Mouse (Mus musculus): ENCODE results near the gene Ccdc90b. TPM values are rescaled to one million over a fixed set of nuclear protein-coding genes. Genes with fewer than 3 reads are reported as not detected.
A peak's percentile ranks its signal among the peaks of the same experiment; 100 is the strongest.

The Ccdc90b gene
- 10 to 100 TPM; 13.0 to 14.0 TPM for total RNA-seq (2021)
- long read RNA-seq, experiment 1, transcript Ccdc90b-201 (9 exons, 1,596 nt), result major isoform, 8 of 9 reads
- long read RNA-seq, experiment 1, partial matches to known transcripts, result 0 of 9 reads
- long read RNA-seq, experiment 1, other reads (novel, unspliced or antisense), result 0 of 9 reads
- long read RNA-seq, experiment 2, transcript Ccdc90b-201 (9 exons, 1,596 nt), result major isoform, 26 of 28 reads
- long read RNA-seq, experiment 2, partial matches to known transcripts, result 0 of 28 reads
- long read RNA-seq, experiment 2, other reads (novel, unspliced or antisense), result 1 of 28 reads

DNA sequence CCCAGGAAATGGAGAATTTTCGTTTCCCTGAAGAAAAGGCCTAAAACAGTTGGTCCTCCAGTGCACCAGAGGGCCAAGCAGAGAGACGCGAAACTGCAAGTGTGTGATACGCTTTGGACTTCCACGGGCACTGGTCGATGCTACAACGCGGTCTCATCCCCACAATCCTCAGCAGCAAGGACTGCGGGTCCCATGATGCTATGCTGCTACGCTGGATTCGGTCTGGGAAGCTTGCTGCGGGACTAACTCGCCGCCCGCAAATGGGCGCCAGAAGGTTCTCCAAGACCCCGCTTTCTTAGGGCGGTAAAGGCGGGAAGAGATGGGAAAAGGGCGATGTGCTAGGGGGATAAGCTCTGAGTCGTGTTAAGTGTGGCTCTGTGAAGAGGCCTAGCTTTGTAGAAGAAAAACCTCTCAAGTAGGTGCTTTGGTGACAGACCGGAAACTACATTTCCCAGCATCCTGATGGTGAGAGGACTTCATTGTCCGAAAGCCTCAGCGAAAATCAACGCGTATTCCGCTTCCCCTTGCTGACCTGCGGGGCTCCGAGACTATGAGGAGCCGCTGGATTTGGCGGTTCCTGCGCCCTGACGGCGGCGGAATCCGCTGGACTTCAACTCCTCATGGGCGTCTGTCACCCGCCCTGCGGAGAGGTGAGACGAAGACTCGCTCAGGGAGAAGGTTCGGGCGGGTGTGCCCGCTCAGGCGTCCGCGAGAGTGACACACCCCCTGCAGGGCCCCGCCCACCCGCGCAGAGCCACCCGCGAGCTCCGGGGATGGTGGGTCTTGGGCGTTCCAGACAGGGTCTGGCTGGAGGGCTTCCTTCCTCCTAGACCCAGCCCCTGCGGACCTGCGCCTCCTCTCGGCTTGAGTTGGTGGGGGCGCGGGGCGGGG is at the start of gene Ccdc90b:
Gene Ccdc90b (plus strand): TSS at position 164 of the 891 bp plus-strand sequence.
- peak; percentile 96 to 97 for DNase-seq (ENCODE audit: low spot score in 2 of 2)

DNA sequence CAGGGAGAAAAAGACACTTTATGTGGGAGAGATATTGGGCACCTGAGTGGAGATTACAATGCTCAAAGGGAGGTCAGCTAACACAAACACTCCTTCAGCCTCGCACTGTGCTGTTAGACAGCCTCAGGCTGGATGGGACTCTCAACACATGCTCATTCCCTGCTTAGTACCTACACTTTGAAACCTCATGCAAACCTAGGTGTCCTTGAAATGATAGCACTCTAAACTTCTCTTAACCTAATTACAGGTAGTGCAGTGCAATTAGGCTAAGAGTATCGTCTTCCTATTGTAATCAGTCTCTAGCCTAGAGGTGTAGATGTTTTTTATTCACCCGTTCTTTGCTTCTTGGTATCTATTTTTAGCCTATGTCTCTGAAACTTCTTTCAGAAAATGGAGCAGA is 40.6 kb upstream of the Ccdc90b start:
- no peak for DNase-seq (ENCODE audit: low spot score in 2 of 2)

DNA sequence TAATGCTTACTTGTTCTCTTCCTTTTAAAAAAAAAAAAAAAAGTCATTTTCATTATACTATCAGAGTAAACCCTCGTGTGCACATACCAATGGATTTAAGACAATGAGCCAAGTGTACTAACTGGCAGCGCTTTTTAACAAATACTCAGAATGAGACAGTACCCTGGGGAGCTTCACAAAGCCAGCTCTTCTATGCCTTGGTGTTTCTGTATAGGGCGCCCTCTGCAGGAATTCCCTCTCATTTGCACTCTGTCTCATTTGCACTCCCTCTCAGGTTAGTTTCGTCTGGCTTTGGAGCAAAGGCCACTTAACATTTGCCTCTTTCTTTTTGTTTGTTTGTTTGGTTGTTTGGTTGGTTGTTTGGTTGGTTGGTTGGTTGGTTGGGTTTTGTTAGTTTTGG is 40.1 kb upstream of the Ccdc90b start:
- peak in 1 of 2 experiments; percentile 6 for DNase-seq (ENCODE audit: low spot score in 2 of 2)

DNA sequence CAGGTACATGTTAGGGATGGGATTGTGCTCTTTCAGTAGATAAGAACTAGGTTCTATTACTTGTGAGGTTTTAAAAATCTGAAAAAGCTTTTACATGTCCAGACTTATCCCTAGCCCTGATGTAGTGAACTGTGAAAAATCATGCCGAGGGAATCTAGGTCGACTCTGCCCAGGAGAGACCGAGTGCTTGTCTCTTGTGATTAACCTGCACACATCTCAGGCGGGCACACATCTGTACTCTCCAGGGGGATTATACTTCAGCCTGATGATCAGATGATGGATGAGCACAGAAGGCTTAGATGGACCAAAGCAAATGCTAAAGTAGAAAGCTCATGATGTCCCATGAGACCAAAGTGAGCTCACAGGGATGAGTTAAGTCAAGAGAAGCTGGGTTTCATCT is 31.7 kb upstream of the Ccdc90b start:
- DNase-seq (ENCODE audit: low spot score in 2 of 2), result no peak

DNA sequence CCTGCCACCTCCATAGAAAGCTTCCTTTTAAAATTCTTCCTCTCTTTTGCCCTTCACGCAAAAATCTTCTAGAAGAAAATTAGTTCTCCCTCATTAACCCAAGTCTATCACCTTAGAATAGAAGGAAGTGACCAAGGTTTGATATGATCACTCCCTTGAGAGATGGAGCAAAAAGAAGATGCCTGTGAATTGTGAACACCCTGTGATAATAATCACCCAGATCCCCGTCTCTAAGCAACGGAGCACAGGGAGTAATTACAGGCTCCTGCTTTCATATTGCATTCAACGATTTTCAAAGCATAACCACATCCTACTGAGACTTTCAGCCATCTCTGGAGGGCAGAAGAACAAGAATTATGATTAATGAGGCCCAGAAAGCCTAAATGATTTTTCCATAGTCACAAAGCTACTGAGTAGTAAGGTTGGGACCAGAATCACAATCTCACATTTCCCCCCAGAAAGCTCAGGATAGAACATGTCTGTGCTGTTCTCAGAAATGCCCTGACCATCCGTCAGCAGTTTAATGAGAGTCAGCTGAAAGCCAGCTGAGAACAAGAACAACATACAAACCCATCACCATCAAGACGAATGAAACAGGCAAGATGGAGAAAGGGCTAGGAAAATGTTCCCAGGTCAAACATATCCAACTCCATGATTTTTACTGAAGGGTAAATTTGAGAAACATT is 28.5 kb upstream of the Ccdc90b start:
- DNase-seq (ENCODE audit: low spot score in 2 of 2), result peak in 1 of 2 experiments; percentile 23

DNA sequence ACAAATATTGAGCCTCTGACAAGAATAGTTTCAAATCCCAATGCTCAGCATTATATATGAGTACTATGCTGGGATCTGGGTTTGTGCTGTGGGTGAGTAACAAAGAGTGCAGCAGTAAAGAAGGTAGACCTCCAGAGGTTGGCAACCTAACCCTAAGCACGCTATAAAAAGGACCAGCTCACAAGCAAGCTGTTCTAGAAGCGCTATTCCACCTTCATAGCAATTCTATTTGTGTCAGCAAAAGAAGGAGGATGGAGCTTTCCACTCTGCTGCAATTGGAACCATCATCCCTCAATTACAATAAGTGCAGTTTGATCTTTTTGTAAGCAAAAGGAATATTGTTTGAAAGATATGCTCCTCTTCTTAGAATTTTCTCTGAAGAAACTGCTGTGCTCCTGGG is 14.2 kb upstream of the Ccdc90b start:
- DNase-seq (ENCODE audit: low spot score in 2 of 2), result no peak

DNA sequence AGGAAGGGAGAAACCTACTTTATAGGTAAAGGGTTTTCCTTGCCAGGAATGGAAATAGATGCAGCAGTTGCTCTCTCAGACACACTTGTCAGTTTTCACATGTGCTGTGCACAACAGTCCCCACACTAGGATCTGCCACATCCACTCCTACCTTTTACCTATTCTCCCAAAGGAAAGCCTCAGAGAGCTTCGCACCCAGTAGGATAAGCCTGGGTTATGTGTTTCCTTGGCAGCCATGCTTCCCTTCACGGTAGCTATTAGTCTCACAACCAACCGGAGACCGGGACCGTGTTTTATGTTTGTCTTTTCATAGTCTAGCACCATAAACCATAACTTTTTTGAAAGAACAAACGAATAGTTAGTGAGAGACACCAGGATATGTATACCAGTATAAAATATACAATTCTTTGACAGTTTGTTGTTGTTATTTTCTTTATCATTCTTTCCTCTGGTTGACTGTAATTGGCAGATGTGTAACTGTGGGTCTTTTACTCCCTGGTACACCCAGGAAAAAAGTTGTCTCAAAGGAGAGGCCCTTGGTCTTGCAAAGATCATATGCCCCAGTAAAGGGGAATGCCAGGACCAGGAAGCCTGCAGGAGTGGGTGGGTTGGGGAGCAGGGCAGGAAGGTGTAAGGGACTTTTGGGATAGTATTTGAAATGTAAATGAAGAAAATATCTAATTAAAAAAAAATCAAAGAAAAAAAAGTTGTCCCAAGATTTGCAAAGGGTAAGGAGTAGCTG is 10.5 kb upstream of the Ccdc90b start:
- no peak for DNase-seq (ENCODE audit: low spot score in 2 of 2)

DNA sequence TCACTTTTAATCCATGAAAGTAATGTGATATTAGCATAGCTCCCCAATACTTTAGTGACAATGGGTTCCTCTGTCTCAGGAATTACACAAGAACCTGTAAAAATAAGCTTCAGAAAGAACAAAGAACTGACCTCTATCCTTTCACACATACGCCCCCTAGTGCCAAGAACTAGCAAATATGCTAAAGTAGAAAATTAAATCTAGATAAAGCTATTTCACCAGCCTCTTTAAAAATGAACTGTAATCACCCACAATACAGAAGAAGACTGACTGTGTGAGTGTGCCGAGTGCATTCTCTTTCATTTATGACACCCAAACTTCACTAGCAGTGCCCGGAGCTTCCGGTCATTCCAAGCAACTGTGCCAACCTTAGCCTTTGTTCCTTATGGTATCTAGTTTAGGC is 10.0 kb upstream of the Ccdc90b start:
- DNase-seq (ENCODE audit: low spot score in 2 of 2), result peak in 1 of 2 experiments; percentile 69

DNA sequence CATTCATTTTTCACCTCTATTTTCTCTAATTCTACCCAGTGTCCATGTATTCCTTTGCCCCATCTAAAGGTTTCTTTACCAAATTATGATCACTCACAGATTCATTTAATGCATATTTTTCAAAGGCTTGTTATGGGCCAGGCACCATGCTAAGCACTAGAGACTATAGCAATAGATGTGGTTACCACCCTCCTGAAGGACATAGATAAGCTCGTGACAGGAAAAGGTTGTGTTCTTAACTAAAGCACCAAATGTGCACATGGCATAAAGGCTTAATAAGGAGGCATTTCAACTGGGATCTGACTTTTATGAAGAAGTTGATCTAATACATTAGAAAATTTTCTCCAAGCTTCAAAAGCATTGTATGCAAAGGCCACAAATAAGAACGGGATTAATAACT is 2.2 kb upstream of the Ccdc90b start:
- DNase-seq (ENCODE audit: low spot score in 2 of 2), result no peak

DNA sequence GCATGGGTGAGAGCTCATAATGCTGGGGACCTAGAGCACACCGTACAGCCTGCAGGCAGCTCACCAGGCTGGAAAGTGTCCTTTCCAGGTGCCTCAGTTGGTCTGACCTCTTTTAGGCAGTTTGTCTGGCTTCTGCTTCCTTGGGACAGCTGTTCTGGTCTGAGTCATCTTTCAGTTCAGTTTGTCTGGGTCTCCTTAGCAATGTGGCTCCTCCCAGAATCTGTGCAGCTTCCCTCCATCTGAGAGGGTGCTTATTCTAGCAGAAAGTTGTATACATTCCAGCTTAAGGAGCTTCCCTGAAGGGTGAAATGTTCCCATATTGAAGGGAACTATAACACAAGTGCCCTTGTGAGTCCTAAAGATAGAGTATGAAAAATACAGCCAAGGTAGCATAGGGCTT is 5.8 kb downstream of the Ccdc90b start:
- DNase-seq (ENCODE audit: low spot score in 2 of 2), result no peak

DNA sequence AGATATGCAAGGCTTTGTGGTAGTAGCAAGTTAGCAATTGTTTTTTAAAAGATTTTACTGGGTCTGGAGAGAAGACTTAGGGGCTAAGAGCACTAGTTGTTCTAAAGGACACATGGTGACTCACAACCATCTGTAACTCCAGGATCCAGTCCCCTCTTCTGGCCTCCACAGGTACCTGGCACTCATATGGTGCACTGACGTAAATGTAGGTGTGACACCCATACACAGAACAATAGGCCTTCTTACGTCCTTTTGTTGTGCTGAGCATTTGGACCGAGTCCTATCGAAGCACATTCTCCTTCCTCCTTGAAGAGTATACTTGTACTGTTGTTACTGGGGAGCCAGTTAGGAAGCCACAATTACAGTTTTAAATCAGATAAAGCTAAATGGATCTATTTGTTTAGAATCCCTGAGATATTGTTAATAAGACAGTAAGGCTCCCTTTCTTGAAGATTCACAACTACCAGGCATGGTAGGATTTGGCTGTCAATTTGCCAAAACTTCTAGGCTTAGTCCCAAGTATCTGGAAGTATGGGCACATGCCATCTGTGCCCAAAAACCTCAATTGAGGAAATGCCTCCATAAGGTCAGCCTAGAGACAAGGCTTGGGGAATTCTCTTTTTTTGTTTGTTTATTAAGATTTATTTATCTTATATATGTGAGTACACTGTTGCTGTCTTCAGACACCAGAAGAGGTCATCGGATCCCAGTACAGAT is 19.7 kb downstream of the Ccdc90b start:
- peak in 1 of 2 experiments; percentile 29 for DNase-seq (ENCODE audit: low spot score in 2 of 2)

DNA sequence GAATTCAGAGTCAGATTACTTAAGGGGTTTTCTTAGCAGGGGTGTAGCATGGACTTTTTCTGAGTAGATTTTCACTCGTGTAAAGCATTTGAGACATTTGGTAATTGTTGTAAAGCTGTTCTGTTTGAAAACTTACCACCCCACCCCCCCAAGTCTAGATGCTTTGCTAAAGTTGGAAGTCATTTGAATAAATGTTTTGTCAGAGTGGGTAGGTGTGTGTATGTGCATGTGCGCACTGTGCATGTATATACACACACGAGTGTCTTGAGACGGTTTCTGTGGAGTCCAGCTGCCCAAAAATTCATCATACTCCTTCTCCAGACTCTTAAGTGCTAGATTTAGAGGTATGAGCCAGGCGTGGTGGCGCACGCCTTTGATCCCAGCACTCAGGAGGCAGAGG is 22.6 kb downstream of the Ccdc90b start:
- DNase-seq (ENCODE audit: low spot score in 2 of 2), result no peak

DNA sequence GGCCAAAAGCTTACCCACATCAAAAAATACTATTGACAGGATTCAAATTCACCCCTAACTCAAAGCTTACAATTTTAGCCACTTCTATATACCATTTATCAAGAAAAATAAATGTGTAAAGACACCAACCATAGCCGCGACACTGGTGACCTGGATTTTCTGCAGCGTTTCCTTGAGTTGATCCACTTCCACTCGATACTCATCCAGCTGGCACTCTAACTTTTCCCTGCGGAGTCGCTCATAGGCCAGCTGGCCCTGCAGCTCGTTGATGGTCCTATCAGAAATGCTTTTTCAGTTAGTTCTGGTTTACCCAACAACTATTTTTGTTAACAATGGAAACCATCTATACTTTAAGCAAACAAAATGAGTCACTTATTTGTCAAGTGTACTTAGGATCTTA is 29.0 kb downstream of the Ccdc90b start:
- no peak for DNase-seq (ENCODE audit: low spot score in 2 of 2)

DNA sequence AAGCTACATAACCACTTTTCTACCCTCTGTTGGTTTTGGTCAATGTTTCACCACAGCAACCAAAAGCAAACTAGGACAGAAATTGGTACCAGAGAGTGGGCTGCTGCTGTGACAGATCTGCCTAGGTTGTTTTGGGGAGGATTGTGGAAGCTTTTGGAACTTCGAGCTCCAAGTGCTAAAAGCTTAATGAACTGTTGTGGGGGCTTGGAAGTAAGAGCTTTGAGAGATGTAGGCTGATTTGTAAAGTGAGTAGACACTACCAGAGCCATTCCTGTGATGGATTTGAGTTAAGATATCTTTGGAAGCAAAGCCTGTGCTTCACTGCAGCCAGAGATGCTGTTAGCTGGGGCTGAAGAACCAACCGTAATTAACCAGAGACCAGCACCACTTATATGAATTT is 29.9 kb downstream of the Ccdc90b start:
- no peak for DNase-seq (ENCODE audit: low spot score in 2 of 2)

DNA sequence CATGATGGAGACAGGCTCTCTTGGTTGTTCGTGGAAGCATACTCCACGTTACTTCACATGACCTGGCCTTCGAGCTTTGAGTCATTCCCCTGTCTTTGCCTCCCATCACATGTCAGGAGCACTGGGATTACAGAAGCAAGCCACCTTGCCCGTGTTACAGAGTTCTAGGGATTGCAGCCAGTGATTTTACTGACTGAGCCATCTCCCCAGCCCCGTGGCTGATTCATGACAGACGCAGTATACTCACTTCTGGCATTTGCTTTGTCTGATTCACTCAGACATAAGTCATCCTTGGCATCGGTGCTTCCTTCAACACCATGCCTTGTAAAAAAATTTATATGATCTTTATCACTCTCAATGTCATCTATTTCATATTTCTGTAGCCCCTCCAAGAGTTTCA is 44.0 kb downstream of the Ccdc90b start:
- DNase-seq (ENCODE audit: low spot score in 2 of 2), result no peak

DNA sequence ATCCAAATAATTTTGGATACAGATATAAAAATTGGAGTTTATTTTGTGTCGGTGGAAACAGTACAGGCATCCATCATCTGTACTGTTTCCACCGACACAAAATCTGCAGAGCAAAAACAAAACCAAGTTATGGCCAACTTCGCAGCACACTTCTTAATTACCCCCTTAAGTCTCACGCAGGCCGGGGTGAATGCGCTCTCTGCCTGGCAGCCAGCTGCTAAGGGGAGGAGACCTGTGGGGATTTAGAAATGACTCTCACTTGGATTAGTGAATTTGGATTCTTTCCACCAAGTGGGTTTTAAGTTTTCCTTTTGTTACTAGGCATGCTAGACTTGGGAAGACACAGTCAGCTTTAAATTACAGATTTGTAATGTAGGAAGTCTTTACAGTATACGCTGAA is 49.9 kb downstream of the Ccdc90b start:
- no peak for DNase-seq (ENCODE audit: low spot score in 2 of 2)

DNA sequence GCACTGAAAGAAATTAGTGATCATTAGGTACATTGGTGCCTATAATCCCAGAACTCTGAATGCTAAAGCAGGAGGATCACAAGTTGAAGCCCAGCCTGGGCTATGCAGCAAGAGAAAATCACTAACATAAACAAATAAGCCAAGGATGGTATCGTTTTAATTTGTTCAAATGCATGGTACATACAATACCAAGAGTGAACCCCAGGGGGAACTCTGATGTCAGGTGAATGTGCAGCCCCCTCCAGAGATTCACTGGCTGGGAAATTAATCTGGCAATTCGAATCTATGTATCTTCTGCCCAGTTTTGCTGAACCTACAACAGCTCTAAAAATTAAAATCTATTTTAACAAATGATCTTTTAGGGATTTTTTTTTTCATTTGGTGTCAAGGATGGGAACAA is 63.5 kb downstream of the Ccdc90b start:
- DNase-seq (ENCODE audit: low spot score in 2 of 2), result no peak

DNA sequence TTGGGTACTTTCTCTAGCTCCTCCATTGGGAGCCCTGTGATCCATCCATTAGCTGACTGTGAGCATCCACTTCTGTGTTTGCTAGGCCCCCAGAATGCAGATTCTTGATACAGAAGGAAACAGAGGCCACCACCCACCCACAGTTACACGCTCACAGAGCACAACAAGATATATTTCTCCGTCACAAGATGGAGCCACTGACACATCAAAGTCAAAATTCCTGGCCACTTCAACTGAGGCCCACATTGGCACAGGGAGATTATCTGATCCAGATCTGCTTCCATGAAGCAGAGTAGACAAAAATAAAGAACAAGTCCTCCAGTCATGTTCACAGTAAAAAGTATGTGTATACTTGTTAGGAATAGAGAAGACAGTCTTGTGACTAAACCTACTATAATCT is 69.2 kb downstream of the Ccdc90b start:
- DNase-seq (ENCODE audit: low spot score in 2 of 2), result peak in 1 of 2 experiments; percentile 44

Measured in layer of hippocampus, postnatal 14 days (tissue).